Mouse (Mus musculus) T-cell, adult 2 months (primary cell): ENCODE results near the gene Atpif1.
"Not testable (repeated sequence)": the region's sequence is repeated elsewhere in the genome, so short reads cannot be mapped to it uniquely, and the experiment has no call there.

Experiments
- DNase-seq: peaks from one replicate; pipeline ENCODE4 v3.0.0; 2022; ENCODE audit warnings: low spot score

Gene Atpif1

DNA sequence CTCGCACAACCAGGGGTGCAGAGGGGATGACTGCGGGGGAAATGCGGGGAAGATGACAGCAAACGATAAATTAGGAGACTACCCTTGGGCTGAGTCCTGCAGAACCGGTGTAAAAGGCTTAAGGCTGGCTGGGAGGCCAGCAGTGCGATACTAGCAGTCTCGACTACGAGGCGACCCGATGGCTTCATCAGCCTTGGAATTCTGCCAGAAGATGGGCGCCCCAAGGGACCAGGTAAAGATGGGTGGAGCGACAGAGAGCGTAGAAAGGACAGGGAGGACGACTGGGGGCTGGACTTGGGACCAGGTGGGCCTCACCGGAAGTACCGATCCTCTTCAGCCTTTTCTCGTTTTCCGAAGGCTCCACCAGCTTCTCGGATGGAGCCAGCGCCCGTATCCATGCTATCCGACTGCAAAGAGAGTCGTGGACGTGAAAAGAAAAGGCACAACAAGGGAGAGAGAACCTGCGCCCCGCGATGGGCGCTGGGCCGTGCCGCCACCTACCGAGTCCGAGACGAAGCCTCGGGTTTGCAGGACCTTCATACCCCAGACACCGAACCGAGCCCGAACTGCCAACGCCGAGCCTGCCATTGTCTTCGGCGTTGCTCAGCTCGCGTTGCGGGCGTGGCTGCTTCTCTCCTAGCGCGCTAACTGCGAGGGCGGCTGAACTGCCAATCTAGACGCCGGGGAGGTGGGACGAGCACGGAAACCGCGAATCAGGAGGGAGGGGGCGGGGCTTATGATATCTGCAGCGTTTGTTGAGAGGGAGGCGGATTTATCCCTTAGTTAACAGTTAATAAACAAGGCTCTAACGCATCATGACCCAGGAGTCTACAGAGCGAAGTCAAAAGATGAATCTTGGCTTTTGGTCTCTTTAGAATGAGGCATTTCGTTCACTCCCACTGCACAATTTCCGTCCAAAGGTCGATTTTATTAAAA, at the start of gene Atpif1:
Gene Atpif1 (minus strand): TSS at position 679 of the 936 bp plus-strand sequence.
- peak; percentile 88 for DNase-seq

DNA sequence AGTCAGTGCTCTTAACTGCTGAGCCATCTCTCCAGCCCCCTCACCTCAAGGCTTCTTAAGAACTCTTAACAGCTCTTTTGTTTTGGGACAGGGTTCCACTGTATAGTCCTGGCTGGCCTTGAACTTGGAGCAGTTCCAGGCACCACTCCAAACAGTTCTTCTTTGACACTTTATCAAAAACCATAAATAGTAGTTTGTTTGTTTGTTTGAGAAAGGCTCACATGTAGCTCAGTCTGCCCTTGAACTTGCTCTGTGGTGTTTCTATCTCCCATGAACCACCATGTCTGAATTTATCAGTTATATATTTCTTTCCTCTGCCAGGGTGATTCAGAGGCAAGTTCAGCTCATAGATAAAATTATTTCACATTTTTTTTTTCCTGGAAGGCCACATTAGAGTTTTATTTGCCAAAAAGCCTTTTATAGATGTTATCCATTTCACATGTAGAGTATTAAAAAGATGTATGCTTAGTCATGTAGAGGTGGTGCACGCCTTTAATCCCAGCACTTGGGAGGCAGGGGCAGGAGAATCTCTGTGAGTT, 41.4 kb upstream of the Atpif1 start:
- DNase-seq, result no peak

DNA sequence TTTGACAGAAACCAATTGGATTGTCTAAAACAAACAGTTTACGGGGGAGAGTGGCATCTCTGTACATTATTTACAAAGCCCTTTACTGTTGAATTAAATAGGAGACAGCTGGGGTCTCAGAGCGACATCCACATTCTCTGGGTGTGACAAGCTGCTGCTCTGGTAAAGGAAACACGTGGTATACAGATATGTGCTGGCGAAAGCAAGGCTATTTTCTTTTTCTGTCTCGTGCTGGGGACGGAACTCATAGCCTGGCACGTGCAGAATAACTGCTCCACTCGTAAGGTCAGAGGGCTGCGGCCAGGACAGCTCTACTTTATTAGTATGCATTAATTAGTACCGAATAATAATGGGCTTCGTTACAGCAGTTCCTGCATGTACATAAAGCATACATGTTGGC, 39.9 kb upstream of the Atpif1 start:
- no peak for DNase-seq

DNA sequence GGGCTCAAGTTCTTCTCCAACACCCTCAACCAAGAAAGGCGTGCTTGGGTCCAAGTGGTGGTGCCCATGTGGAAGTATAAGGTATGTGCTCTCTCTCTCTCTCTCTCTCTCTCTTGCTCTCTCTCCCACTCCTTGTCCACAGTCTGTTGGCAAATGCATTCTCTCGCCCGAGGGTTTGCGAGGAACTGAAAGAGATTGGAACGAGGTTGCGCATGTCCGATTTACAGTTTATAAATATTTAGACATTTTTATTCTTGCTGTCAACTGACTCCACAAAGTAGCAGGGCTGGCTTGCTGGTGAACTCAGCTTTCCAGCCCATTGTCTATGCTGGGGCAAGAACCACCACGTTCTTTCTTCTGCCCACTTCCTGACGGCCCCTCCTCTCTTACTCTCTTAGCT, 37.7 kb upstream of the Atpif1 start:
- no peak for DNase-seq

DNA sequence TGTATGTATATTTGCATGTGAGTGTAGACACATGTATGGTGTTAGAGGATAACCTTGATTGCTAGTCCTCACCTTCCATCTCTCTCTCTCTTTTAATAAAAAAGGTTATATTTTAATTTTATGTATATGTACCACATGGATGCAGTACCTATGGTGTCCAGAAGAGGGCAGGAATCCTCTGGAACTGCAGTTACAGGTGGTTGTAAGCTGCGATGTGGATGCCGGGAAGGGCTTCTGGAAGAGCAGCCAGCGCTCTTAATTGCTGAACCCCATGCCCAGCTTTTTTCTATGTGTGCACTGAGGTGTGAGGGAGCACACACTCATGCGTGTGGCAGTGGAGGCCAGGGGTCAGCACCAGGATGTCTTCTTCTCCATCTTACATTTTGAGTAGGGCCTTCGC, 35.7 kb upstream of the Atpif1 start:
- DNase-seq, result no peak

DNA sequence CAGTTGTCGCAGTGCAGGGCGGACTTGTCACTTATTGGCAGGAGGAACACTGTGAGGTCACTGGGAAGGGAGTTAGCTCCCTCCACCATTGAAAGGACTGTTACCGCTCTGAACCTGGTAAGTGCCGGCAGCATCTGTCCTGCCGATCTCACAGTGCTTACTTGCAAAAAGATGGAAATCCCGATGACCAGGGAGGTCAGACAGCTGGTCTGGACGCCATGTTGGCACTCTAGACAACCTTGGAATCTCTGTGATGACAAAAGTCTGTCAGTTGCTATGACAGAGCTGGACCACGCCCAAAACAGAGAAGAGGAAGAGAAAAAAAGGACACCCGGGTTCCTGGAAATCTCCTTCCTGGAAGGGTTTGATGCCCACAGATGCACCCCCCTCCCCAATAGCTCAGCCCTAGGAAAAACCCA, 33.9 kb upstream of the Atpif1 start:
- no peak for DNase-seq

DNA sequence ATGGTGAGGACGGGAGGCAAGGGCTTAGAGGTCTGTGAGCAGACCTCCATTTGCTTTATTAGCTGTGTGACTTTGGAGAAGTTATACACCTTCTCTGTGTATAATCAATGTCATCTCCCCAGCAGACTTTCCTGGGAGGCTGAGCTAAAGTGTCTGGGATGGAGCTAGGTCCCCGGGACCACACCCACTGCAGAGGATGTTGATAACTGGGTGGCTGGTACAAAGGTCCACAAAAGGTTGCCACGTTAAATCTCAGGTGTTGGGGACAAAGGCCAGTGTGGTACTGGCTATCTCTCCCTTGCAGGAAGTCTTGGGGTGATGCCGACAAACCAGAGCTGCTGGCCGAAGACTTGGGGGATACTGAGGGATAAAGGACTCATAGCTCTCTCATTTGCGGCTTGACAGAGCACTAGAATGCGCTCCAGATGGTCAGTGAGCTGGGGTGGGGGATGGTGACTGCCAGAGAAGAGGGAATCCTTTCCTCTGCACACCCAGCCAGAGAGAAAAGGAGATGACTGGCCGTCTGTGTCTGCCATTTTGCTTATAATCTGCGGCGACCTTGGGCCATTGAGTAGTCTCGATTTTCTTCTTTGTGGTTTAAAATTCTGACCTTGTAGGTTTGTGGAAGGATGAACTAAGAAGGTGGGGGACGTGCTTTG, 31.8 kb upstream of the Atpif1 start:
- DNase-seq, result no peak

DNA sequence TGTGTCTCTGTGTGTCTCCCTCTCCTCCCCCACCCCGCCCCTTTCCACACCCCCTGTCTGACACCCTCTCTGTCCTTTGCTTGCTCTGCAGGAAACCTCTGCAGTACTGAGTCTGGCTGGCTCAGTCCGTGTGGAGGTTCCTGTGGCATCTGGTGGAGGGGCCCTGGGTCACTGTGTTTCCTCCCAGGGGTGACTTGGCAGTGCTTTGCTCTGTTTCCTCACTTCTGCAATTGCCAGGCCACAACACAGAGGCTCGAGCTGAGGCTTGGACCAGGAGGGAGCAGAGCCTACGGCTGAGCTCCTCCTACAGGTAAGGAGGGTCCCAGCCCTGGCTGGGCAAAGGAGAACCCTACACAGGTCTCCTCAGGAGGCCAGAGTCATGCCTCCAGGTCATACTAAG, 30.5 kb upstream of the Atpif1 start, which contains the start of gene Ptafr:
Gene Ptafr (plus strand): TSS at position 103 of the 400 bp plus-strand sequence.
- DNase-seq, result no peak

DNA sequence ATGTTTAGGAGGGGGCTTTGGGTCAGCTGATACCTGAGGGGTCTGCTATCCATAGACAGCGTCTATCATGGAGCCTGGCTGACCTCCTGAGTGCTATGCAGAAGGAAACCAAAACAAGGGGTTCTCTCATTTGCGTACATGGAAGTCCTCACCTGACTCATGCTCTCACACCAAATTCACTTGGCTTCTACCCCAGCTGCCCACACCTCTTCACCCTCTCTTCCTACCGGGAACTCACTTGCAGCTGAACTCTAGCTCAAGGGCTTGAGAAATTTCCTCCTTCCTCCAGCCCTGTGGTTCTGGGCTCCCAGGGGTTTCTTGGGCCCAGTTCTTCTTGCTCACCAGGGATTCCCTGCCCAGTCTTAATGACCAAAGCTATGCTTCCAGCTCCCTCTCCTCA, 29.8 kb upstream of the Atpif1 start:
- DNase-seq, result no peak

DNA sequence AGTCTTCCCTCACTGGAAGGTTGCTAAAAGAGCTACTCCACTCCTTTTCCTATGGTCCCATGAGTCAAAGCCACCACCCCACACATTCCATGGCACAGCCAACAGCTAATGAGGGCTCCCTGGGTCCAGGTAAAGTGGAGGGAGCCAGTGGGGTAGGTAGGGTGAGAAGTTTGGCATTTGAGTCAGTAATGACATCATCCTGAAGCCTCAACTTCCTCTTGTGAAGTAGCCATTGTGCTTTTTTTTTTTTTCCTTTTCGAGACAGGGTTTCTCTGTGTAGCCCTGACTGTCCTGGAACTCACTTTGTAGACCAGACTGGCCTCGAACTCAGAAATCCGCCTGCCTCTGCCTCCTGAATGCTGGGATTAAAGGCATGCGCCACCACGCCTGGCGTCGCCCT, 22.1 kb upstream of the Atpif1 start:
- not testable (repeated sequence) for DNase-seq

DNA sequence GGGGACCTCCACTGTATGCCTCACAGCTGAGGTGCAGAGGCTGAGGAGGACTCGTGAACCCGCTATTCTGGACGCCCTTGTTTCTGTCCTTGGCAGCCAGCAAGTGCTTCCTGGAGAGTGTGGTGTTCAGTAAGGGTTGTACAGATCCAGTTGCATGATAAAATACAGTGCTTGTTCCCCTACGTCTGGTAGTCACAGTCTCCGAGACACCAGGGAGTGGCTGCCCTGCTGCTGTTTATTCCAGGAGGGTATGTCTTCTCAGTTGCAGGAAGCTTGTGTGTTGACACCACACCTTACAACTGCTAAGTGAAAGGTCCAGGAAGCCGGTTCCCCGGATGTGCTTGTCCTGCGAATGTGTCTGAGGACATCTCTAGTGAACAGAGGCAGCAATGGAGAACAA, 21.2 kb upstream of the Atpif1 start:
- no peak for DNase-seq

DNA sequence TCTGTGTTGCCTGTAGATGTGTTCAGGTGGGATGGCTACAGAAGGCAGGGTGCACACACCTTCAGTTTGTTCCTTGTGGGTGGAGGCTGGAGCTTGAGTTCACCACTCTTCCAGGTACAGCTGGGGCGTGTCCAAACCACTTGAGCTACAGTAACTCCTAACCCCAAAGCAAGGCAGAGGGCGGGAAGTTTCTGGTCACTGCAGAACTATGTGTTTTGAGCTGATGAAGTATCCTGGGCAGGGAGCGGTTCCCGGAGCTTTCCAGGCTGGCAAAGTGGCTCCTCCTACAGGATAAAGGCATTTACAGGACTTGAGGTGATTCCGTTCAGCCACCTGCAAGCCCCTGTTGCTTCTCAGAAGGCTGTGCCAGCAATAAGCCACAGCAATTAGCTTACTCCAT, 20.8 kb upstream of the Atpif1 start:
- no peak for DNase-seq

DNA sequence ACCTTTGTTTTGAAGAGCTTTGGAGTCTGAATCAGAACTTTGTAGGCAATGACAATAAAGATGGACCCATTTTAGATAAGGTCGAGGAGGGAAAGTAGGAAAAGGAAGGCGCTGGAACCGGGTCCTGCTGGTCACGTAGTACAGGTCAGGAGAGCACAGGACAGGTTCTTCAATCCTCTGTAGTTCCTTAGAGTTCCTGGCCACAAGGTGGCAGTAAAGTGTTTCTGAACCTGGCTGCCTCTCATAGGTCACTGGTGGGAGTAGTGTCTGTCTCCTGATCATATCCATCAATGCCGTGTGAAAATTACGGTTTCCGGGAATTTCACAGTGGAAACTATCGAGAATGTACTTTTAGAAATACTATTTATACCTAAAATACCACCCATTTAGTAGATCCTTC, 12.4 kb upstream of the Atpif1 start:
- peak; percentile 43 for DNase-seq

DNA sequence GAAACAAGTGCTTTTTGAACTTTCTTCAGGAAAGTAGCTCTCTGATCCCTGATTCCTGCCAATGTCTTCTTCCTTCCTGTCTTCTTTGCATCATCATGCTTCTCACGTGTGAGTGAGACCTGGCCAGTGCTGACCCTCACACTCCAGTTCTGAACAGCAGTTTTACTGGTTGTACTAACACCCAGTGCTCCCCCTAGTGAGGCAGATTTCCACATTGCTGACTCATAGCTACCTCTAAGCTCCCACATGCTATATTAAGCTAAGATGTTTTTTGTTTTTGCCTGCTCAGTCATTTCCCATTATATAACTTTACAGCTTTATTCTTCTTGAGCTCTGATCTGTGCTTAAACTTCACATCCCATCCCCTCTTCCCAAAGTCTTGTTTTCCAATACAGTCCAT, 9.3 kb upstream of the Atpif1 start:
- no peak for DNase-seq

DNA sequence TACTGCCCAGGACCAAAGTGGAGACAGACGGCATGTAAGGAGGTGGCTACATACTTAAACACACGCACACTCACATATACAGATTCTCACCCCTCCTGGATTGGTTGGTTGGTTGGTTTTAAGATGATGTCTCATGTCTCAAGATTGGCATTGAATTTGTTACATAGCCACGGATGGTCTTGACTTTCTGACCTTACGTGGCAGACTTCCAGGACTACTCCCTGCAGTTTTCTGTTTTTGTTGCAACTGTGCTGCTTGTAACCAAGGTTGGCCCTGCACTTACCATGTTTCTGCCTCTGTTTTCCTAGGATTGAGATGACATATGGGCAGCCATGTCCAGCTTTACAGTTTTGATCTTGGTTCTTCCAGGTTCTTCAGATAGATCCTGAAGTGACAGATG, 8.0 kb upstream of the Atpif1 start:
- no peak for DNase-seq

DNA sequence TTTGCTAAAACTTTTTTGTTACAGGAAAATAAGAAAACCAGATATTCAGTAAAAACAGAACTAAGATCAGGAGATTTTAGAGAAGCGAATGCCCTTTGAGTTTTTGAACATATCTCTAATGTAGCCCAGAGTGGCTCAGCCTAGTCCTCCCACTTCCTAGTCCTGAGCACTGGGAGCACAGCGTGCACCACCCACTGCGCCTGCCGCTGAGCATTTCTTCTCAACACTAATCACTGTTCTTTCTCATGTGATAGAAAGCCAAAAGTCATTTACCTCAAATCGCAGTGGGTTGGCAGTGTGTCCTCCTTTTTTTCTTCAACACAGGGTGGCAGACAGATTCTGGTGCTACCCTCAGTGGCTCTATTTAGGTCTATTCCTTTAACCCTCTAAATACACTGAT, 6.0 kb upstream of the Atpif1 start:
- DNase-seq, result no peak

DNA sequence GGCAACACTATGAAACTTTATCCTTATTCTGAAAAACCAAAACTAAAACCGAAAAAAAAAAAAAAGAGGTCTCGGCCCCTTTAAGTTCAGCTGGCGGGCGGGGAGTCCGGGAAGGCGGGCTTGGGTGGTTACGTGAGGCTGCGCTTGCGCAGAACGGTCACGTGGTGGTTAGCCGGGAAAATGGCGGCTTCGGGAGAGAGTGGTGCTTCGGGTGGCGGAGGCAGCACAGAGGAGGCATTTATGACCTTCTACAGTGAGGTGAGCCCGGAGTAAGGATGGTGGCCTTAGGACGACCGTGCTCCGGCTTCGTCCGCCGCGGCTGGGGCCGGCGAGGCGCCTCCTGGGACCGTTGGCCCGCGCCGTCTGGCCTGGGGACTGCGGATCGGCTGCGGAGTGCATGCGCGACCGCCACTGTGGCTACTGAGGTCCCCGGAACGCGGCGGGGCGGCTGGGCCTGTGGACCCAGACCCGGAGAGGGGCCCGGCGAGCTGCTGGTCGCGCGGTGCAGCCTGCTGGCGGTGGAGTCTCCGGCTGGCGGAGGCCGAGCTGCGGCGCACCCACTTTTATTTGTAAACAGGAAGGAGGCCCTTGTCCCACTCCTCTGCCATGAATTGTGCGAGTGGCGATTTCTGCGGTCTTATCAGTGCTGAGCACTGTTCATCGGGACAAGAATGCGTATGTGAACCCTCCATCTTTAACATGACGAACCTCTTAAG, 2.1 kb upstream of the Atpif1 start, which contains the start of gene Dnajc8:
Gene Dnajc8 (plus strand): TSS at position 145 of the 716 bp plus-strand sequence.
- DNase-seq, result peak; percentile 93

DNA sequence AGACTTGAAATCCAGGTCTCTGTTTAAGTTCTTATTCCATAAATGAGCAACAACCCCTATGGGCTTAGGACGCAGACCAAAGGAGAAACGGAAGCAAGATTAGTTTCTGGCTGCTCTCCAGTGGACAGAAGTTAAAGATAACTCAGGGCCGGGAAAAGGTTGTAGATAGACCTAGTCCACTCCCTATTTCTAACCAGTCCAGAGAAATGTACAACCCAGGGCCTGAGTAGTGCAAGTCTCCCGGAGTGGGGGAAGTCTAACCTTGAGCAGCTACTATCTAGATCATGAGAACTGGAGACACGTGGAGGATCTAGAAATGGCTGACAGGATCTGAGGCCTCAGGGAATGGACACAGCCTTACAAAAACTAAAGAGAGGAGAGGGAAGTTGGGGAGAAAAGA, 963 bp downstream of the Atpif1 start:
- DNase-seq, result no peak

DNA sequence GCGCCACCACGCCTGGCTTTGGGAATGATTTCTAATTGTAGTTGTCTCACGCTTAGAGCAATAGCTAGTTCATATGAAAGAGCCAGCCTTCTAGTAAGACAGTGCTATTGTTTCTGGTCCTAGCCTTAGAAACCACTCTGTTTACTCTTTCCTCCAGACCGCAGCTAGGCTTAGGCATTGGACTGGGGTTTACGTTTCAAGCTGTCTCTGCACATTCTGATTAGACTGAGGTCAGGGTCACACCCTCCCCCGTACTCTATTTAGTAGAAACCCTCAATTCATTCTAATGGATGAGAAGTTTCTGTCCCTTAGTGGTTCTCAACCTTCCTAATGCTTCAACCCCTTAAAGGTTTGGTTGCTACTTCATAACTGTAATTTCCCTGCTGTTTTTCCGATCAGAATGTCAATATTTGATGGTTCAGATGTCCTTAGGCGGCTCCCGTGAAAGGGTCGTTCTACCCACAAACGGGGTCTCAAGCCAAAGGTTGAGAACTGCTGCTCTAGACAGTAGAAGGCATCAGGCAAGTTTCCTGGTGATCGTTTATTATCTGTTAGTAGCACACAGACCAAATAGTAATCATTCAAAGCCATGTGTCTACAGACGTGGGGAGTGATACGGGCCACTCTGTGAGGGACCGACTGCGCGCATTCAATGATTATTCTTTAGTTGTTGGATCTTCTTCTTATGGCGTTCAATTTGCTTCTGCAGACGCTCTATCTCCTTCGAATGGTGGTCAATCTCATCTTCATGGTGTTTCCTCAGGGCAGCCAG, 3.2 kb downstream of the Atpif1 start:
- no peak for DNase-seq

DNA sequence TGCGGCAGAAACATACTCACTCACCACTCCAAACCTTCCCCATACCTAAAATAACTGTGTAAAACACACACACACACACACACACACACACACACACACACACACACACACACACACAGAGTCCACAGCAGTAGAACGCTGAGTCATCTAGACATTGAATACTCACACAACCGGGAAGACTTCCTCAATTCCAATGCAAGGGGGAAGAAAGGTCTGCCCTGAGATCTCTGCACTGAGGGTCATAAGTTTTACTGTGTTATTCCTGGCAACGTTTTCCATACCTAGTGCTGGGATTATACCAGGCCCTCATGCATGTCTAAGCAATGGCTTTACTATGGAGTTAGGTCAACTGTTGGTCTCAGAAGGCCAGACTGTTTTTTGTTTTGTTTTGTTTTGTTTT, 4.1 kb downstream of the Atpif1 start:
- no peak for DNase-seq

DNA sequence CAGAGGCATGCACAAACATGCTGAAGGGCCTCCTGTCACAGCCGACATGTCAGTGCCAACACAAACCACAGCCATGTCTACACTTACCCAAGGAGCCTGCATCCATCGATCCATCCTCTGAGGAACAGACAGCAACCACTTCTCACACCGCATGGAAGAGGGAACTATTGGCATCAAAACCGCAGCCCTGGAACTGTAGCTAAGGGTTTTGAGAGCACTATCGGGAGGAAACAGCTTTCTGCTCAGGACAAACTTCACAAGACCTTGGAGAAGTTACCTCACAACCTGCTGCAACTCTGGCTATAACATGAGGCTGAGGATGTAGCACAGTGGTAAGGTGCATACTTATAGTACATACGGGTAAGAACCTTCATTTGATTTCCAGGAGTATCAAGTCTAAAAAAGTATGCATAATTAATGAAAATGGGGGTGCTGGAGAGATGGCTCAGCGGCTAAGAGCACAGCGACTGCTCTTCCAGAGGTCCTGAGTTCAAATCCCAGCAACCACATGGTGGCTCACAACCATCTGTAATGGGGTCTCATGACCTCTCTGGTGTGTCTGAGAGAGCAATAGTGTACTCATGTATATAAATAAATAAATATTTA, 5.4 kb downstream of the Atpif1 start:
- no peak for DNase-seq
